Mouse (Mus musculus) gastrocnemius, postnatal 36 days (tissue): ENCODE data around the gene Nicn1. TPM values are rescaled to one million over a fixed set of nuclear protein-coding genes. Genes with fewer than 3 reads are reported as not detected.
A peak's percentile ranks its signal among the peaks of the same experiment; 100 is the strongest.
"Not testable (repeated sequence)": the region's sequence is repeated elsewhere in the genome, so short reads cannot be mapped to it uniquely, and the experiment has no call there.

Experiments
- DNase-seq, 2 experiments: peaks; one replicate each; pipeline ENCODE4 v3.0.0; 2022
- intact Hi-C: fragments of 180-260 bp; cut with DNase I; formaldehyde crosslinking; loops from one replicate; pipeline ENCODE4 v1.15.1; 2025
- total RNA-seq, 2 experiments: library from RNA; stranded (reverse); gene quantifications; 2 replicates each; pipeline ENCODE4 v1.2.3; 2021

Gene Nicn1
- total RNA-seq, 2 experiments from 2014 or later: 9.4 to 11.4 TPM

- intact Hi-C loops: loop anchor here (5.0 kb wide), 1 partner anchor 37 kb away; no protein-coding TSS in a partner anchor
- no peak for DNase-seq
These were observed 15.5 kb upstream of the Nicn1 start for GRCm38 (mm10) chr9:108274476-108275330.

DNA sequence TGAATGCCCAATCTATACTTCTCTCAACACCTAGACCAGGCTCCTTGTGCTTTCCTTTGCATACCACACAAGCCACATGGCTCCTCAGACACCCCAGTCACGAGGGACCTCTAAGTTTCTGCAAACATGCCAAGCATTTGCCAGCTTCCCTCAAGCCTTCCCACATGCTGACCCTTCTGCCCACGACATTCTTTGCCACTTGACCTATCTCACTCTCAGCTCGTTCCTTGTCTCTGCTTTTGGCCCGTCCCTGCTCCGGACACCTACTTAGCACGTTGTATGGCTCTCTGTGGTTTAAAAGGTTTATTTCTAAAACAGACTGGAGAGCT is 14.9 kb upstream of the Nicn1 start:
- intact Hi-C loops: loop anchor here (5.0 kb wide), 1 partner anchor 38 kb away; no protein-coding TSS in a partner anchor
- no peak for DNase-seq

DNA sequence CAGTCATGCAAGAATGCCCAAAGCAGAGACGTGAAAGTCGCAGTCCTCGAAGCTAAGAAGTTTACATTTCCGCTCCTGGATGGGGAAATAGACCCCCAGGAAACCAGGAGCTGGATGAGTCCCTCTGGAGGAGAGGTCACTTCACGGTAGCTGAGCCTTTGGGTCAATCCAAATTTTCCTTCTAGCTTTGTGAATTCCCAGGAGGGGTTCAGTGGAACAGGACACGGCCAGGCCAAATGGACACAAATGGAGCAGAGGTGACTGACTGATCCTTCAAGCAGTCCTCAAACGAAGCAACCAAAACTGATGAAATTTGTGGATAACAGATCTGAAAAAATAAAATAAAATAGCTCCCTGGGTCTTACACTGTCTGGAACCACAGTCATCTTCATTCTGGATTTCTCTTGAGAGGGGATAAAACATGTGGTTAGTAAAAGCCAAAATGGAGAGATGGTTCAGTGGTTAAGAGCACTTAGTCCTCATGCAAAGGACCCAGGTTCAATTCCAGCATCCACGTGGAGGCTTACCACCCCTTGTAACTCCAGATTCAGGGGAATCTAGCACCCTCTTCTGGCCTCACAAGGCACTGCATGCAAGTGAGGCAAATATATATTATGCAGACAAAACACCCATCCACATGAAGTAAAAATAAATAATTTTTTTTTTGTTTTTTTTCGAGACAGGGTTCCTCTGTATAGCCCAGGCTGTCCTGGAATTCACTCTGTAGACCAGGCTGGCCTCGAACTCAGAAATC is 11.4 kb upstream of the Nicn1 start:
- intact Hi-C loops: loop anchor here (5.0 kb wide), 1 partner anchor 42 kb away; no protein-coding TSS in a partner anchor
- peak; percentile 21 to 32 for DNase-seq

DNA sequence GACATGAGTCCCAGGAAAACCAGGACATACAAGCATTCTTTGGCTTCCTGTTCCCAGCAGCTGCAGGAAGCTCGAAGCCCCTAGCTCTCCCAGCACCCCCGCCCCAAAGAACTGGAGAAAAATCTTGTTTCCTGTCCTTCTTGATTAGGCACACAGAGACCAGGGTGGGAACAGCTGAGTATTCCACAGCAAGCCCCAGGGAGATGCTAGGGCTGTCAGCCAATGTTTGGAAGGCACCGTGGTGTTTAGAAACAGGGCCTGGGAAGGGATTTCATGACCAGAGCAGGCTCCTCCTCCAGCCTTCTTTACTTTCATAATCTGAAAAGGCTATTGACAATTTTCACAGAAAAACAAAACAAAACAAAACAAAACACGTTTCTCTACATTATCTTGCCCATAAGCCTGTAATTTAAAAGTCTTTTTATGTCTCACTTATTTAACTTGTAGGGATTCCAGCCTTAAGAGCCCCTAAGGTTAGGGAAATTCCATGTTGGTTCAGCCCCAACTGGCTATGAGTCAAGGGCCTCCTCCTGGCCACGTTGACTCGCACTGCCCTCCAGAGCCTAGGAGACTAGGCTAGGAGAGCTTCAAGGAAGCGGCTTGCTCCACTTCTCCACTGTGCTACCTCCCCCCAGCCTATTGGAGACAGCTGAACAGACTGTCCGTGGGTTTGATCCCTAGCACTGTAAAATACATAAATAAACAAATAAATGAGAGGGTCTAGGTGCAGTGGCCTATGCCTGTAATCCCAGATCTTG is 10.0 kb upstream of the Nicn1 start:
- intact Hi-C loops: loop anchor here (2.0 kb wide), 1 partner anchor 183 kb away; no protein-coding TSS in a partner anchor
- peak; percentile 85 to 90 for DNase-seq

DNA sequence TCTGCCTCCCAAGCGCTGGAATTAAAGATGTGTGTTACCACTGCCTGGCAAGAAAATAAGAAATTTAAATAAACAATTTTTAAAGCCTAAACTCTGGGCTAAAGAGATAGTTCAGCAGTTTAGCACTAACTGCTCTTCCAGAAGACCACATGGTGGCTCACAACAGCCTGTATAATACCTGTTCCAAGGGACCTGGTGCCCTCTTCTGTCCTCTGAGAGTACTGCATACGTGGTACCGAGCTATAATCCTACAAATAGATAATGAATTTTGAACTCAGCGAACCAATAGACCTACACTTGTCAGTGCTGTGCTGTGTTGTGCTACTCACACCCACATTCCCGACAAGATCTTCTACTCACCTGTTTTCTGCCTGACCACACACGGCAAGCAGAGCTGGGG is 5.8 kb upstream of the Nicn1 start:
- DNase-seq: peak; percentile 43 to 66
- intact Hi-C loops: loop anchor here (2.0 kb wide), 2 partner anchors 82 to 128 kb away; no protein-coding TSS in a partner anchor

DNA sequence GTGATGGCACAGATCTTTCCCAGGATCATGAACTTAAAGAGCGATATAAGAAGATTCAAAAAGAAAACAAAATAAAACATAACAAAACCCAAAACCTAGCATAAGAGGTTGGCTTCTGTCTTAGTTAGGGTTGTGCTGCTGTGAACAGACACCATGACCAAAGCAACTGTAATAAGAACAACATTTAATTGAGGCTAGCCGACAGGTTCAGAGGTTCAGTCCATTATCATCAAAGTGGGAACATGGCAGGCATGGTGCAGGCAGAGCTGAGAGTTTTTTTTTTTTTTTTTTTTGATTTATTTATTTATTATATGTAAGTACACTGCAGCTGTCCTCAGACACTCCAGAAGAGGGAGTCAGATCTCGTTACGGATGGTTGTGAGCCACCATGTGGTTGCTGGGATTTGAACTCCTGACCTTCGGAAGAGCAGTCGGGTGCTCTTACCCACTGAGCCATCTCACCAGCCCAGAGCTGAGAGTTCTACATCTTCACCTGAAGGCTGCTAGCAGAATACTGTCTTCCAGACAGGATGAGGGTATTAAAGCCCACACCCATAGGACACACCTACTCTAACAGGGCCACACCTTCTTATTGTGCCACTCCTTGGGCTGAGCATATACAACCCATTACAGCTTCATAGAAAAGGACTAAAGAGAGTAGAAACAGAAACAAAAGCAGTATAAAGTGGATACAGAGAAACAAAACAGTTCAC is 2.5 kb upstream of the Nicn1 start:
- DNase-seq, intact Hi-C loops: not testable (repeated sequence)

GRCm38 (mm10) chr9:108289347-108289746 is 882 bp upstream of the Nicn1 start:
- no peak for DNase-seq
- intact Hi-C loops: no loop called here

DNA sequence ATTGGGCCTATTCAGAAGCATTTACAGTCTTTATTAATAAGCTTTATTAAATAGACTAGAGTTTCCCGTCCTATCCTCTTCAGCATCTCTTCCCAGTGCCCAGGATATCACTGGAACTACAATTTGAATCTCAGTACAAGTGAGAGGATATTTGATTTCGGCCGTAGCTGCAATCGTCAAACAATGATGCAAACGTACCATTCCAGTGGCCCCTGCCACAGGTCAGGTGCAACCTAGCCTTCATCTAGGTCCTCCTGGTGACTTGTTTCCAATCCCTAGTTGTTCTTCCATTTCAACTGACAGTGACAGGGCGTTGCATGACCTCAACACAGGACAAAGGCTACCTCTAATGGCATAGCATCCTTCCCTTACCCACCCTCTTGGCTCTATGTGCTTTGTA is 544 bp downstream of the Nicn1 start:
- intact Hi-C loops: loop anchor here (5.0 kb wide), 1 partner anchor 198 kb away; the partner anchor contains the start of gene Apeh
- DNase-seq: no peak

GRCm38 (mm10) chr9:108296453-108297355 is 6.5 kb downstream of the Nicn1 start, which contains the start of gene Amt:
TSS of gene Amt (plus strand) at chr9:108296853.
- intact Hi-C loops: no loop called here
- no peak for DNase-seq

DNA sequence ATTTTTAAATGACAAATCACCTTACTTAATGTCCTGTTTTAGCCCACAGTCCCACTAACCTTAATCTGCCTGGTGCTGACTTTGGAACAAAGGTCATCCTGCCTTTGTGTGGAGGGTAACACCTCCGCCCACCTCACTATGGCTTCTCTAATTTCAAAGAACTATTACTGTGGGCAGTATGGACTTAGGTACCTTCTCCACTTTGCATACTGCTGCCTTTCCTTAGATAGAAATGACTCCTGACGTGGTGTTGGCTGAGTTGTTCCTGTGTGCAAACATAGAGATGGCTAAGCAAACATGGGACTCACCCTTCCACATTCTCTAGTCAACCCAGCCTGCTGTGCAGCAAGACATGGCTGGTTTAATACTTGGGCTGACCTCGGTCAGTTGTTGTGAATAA is 11.6 kb downstream of the Nicn1 start:
- intact Hi-C loops: loop anchor here (5.0 kb wide), 1 partner anchor 115 kb away; no protein-coding TSS in a partner anchor
- DNase-seq: no peak

DNA sequence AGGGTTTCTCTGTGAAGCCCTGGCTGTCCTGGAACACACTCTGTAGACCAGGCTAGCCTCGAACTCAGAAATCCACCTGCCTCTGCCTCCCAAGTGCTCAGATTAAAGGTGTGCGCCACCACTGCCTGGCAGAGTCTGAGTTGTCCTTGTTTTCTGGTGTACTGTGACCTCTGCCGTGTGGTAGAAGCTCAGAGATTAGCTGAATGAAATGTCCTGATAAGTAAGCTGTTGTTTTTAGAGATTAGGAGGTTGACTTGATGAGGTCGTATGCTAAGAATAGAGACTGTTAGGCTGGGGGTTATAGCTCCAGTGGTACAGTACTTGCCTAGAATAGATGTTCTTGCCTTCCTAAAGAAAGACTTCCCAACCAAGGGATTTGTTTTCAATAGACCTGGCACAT is 14.5 kb downstream of the Nicn1 start:
- intact Hi-C loops: loop anchor here (5.0 kb wide), 1 partner anchor 113 kb away; no protein-coding TSS in a partner anchor
- no peak for DNase-seq

GRCm38 (mm10) chr9:108305170-108305569 is 14.9 kb downstream of the Nicn1 start:
- intact Hi-C loops: no loop called here

DNA sequence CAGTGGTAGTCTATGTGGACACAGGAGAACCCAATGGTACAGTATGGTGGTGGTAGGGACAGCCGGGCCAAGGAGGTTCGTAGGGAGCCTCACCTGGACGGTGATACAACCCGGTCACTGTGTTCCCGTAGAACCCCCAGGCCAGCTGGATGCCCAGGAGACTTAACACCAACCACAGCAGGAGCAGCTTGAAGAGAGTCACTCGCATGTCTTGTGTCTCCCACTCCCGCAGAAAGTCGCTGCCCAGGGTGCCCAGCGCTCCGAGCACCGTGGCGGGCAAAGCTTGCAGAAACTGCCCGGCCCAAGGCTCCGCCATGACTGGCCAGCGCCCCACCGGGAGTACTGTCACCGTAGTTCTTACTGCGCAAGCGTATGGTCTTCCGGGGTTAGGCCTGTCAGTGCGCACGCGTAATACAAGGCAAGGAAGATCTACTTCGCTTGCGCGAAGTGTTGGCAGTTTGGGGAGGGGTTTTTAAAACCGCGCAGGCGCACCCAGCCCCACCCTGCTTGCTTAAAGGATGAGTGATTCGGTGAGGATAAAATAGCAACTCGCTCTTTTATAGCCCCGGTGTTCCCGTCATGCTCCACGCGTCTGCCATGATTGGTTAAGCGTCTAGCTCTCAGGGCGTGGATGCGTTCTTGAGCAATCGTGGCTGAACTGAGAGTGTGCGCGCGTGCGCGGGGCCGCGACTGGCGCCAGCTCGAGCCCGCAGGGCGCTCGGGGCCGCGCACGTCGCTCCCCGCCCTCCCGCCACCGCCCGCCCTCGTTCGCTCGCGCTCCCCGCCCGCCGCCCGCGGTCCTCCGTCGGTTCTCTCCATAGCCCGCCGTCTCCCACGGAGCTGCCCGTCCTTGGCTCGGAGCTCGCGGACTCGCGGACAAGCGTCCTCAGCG is 15.6 kb downstream of the Nicn1 start, which contains the start of the genes Rhoa and Tcta:
Gene Rhoa, plus strand, starts transcription at position 501 of the 892 bp plus-strand sequence.
Gene Tcta, minus strand, starts transcription at position 532 of the 892 bp plus-strand sequence.
- intact Hi-C loops: loop anchor here (1.0 kb wide), 1 partner anchor 41 kb away; the partner anchor contains the start of gene Usp4
- DNase-seq: peak; percentile 97 to 98

More at GRCm38 (mm10) chr9:108305170-108305569, 14.9 kb downstream of the Nicn1 start:
- no peak for DNase-seq

DNA sequence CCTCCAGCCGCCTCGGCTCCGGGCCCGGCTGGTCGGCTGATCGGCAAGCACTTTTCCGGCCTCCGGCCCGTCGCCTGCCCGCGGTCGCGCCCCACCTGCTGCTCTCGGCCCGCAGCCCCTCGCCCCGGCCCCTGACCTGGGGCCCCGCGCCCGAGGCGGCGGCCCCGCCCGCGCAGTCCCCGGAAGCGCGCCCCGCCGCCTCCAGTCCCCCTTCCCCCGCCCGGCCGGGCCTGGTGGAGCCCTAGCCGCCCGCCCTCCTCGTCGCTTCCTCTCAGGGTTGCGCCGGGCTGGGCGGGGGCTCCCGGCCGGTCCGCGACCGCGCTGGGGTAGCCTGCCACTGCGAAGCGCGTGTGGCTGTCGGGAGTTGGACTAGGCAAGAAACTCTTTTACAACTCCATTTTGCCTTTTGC is 16.3 kb downstream of the Nicn1 start:
- peak in 1 of 2 experiments; percentile 76 for DNase-seq
- intact Hi-C loops: loop anchor here (1.0 kb wide), 1 partner anchor 41 kb away; the partner anchor contains the start of gene Usp4

GRCm38 (mm10) chr9:108307021-108307807 is 17.0 kb downstream of the Nicn1 start:
- intact Hi-C loops: no loop called here

GRCm38 (mm10) chr9:108308141-108308540 is 17.9 kb downstream of the Nicn1 start:
- intact Hi-C loops: no loop called here
- no peak for DNase-seq

More at GRCm38 (mm10) chr9:108307021-108307807, 17.0 kb downstream of the Nicn1 start:
- no peak for DNase-seq
